ENCODE assay signal across 8 mouse cellular contexts in the genomic region with DNA sequence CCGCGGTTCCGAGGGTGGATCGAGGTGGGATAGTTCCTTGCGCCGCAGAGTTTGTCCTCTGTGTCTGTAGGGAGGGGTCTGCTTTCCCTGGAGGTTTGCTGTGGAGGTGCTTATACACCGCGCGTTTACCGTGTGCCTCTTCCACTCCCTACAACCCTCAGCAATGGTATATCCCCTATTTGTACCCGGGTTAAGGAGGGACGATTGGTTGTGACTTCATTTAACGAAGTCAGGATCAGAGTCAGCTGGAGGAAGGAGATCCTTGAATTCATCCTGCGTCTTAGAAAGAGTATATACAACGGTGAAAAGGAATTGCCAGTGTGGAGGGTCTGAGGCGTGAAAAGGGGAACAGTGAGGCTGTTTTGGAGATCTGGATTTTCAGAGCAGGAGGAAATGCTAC. TPM values are rescaled to one million over a fixed set of nuclear protein-coding genes. Genes with fewer than 3 reads are reported as not detected.
DNase-seq lines count a peak whose midpoint lies in the region; ATAC-seq and TF ChIP-seq lines count a peak whose summit lies in the region.

No protein-coding gene starts in this region.

- intact Hi-C loops in left cerebral cortex, postnatal 36 days (cut with DNase I) = no loop called here

- WGBS in lung, embryonic 14.5 days = 1% methylated on average over 16 of the region's 16 CpGs
- WGBS in embryonic facial prominence, embryonic 15.5 days = 2% methylated on average over 16 of the region's 16 CpGs
- 2% methylated on average over 16 of the region's 16 CpGs for WGBS in limb, embryonic 10.5 days
- WGBS in neural tube, embryonic 14.5 days = 3% methylated on average over 16 of the region's 16 CpGs

- no peak for TF ChIP-seq CTCF in lung, embryonic 14.5 days (IDR thresholded peaks at IDR 0.05; ENCODE audit: low read depth)

- H3K36me3 ChIP-seq in lung, embryonic 14.5 days (ENCODE audit: insufficient read depth) = peaks cover 18% of the 10 kb centered on the region; the same call in 1 of the 2 replicates
- peaks cover 18% of the 10 kb centered on the region for H3K36me3 ChIP-seq in embryonic facial prominence, embryonic 15.5 days
- H3K36me3 ChIP-seq in limb, embryonic 10.5 days = peaks cover 23% of the 10 kb centered on the region
- H3K36me3 ChIP-seq in neural tube, embryonic 14.5 days (ENCODE audit: control insufficient read depth, insufficient read depth, low read length) = peaks cover 14% of the 10 kb centered on the region

- H3K4me2 ChIP-seq in lung, embryonic 14.5 days = peak overlapping the region; percentile 96
- peak overlapping the region; percentile 95 for H3K4me2 ChIP-seq in embryonic facial prominence, embryonic 15.5 days (replicated peaks)
- peak overlapping the region; percentile 98 for H3K4me2 ChIP-seq in neural tube, embryonic 14.5 days (ENCODE audit: low read depth, low read length)

- no peaks in the 10 kb centered on the region for H3K27me3 ChIP-seq in lung, embryonic 14.5 days (ENCODE audit: insufficient read depth, low read length)
- no peaks in the 10 kb centered on the region for H3K27me3 ChIP-seq in embryonic facial prominence, embryonic 15.5 days
- no peaks in the 10 kb centered on the region for H3K27me3 ChIP-seq in limb, embryonic 10.5 days (ENCODE audit: low read depth, poor library complexity, severe bottlenecking)
- H3K27me3 ChIP-seq in neural tube, embryonic 14.5 days (ENCODE audit: control insufficient read depth, insufficient read depth, low read length) = no peaks in the 10 kb centered on the region

- DNase-seq in lung, embryonic 14.5 days = no peak
- no peak for DNase-seq in lung, adult 18-20 months
- no peak for DNase-seq in limb, embryonic 10.5 days (ENCODE audit: low spot score)
- no peak for DNase-seq in cerebellum, postnatal 25 days
- DNase-seq in T-cell, adult 2 months (ENCODE audit: low spot score) = no peak
- no peak for DNase-seq in left cerebral cortex, postnatal 36 days (ENCODE audit: low spot score in 2 of 2)

- 0 out of 2 replicates have a peak, but pooled peaks have one; percentile 4 for ATAC-seq in lung, embryonic 14.5 days (ENCODE audit: insufficient read depth)
- ATAC-seq in embryonic facial prominence, embryonic 15.5 days (ENCODE audit: insufficient number of reproducible peaks, low FRiP score, low TSS enrichment, low read depth) = peak; percentile 4; the same call in 1 of the 2 replicates
- ATAC-seq in neural tube, embryonic 14.5 days (ENCODE audit: low read depth) = peak; percentile 4; the same call in 1 of the 2 replicates

- H3K9ac ChIP-seq in lung, embryonic 14.5 days = peak overlapping the region; percentile 78
- H3K9ac ChIP-seq in embryonic facial prominence, embryonic 15.5 days = peak overlapping the region; percentile 64
- H3K9ac ChIP-seq in neural tube, embryonic 14.5 days (replicated peaks; ENCODE audit: low read depth, low read length) = peak overlapping the region; percentile 80

- peak overlapping the region; percentile 65 for H3K27ac ChIP-seq in lung, embryonic 14.5 days (ENCODE audit: low read depth)
- peak overlapping the region; percentile 59 for H3K27ac ChIP-seq in embryonic facial prominence, embryonic 15.5 days (replicated peaks)
- H3K27ac ChIP-seq in limb, embryonic 10.5 days = peak overlapping the region; percentile 81
- H3K27ac ChIP-seq in neural tube, embryonic 14.5 days (ENCODE audit: low read depth, low read length) = peak overlapping the region; percentile 80

- H3K4me1 ChIP-seq in lung, embryonic 14.5 days (ENCODE audit: insufficient read depth) = peaks cover 14% of the 10 kb centered on the region
- H3K4me1 ChIP-seq in embryonic facial prominence, embryonic 15.5 days = peaks cover 39% of the 10 kb centered on the region
- peaks cover 46% of the 10 kb centered on the region for H3K4me1 ChIP-seq in limb, embryonic 10.5 days
- peaks cover 24% of the 10 kb centered on the region for H3K4me1 ChIP-seq in neural tube, embryonic 14.5 days (ENCODE audit: control insufficient read depth, insufficient read depth, low read length)

- H3K9me3 ChIP-seq in lung, embryonic 14.5 days (ENCODE audit: low read depth, low read length) = no peaks in the 10 kb centered on the region
- H3K9me3 ChIP-seq in embryonic facial prominence, embryonic 15.5 days (replicated peaks) = no peaks in the 10 kb centered on the region
- H3K9me3 ChIP-seq in limb, embryonic 10.5 days (replicated peaks) = no peaks in the 10 kb centered on the region
- no peaks in the 10 kb centered on the region for H3K9me3 ChIP-seq in neural tube, embryonic 14.5 days (ENCODE audit: control insufficient read depth, low read length)

- peak overlapping the region; percentile 85 for H3K4me3 ChIP-seq in lung, embryonic 14.5 days (ENCODE audit: low read depth, low read length)
- H3K4me3 ChIP-seq in embryonic facial prominence, embryonic 15.5 days (replicated peaks) = peak overlapping the region; percentile 71
- H3K4me3 ChIP-seq in limb, embryonic 10.5 days = peak overlapping the region; percentile 91
- H3K4me3 ChIP-seq in neural tube, embryonic 14.5 days (ENCODE audit: low read depth, low read length) = peak overlapping the region; percentile 86

RNA-seq across cellular contexts. Expression of a gene that starts 0.4 kb away (rescaled TPM):
- polyA plus RNA-seq in lung, embryonic 14.5 days (2014; fragmentation: Nextera tagmentation; extraction: Ambion mirVana) = 43.4 and 48.0 TPM in 2 replicates
- 42.2 and 48.6 TPM in 2 replicates for polyA plus RNA-seq in embryonic facial prominence, embryonic 15.5 days (2015; fragmentation: Nextera tagmentation; extraction: Ambion mirVana)
- 74.6 and 84.6 TPM in 2 replicates for polyA plus RNA-seq in limb, embryonic 10.5 days (2016; fragmentation: Nextera tagmentation; extraction: Ambion mirVana)
- 21.4 and 34.1 TPM in 2 replicates for polyA plus RNA-seq in neural tube, embryonic 14.5 days (2014; fragmentation: Nextera tagmentation; extraction: Ambion mirVana)
- 10 to 100 TPM; 22.7 to 25.6 TPM for total RNA-seq in left cerebral cortex, postnatal 36 days (2021)

RNA-seq across cellular contexts. Expression of a gene that starts 2.9 kb away (rescaled TPM):
- 1.3 and 1.8 TPM in 2 replicates for polyA plus RNA-seq in lung, embryonic 14.5 days (2014; fragmentation: Nextera tagmentation; extraction: Ambion mirVana)
- polyA plus RNA-seq in embryonic facial prominence, embryonic 15.5 days (2015; fragmentation: Nextera tagmentation; extraction: Ambion mirVana) = 1.9 and 2.0 TPM in 2 replicates
- polyA plus RNA-seq in limb, embryonic 10.5 days (2016; fragmentation: Nextera tagmentation; extraction: Ambion mirVana) = 1.8 and 3.1 TPM in 2 replicates
- polyA plus RNA-seq in neural tube, embryonic 14.5 days (2014; fragmentation: Nextera tagmentation; extraction: Ambion mirVana) = 2.1 and 3.0 TPM in 2 replicates
- 1 to 10 TPM; 4.6 to 6.1 TPM for total RNA-seq in left cerebral cortex, postnatal 36 days (2021)

RNA-seq across cellular contexts. Expression of a gene that starts 3.0 kb away (rescaled TPM):
- polyA plus RNA-seq in lung, embryonic 14.5 days (2014; fragmentation: Nextera tagmentation; extraction: Ambion mirVana) = 45.8 and 47.9 TPM in 2 replicates
- polyA plus RNA-seq in embryonic facial prominence, embryonic 15.5 days (2015; fragmentation: Nextera tagmentation; extraction: Ambion mirVana) = 47.2 and 48.4 TPM in 2 replicates
- polyA plus RNA-seq in limb, embryonic 10.5 days (2016; fragmentation: Nextera tagmentation; extraction: Ambion mirVana) = 35.5 and 35.6 TPM in 2 replicates
- 92.5 and 108 TPM in 2 replicates for polyA plus RNA-seq in neural tube, embryonic 14.5 days (2014; fragmentation: Nextera tagmentation; extraction: Ambion mirVana)
- total RNA-seq in left cerebral cortex, postnatal 36 days (2021) = 100 to 1,000 TPM; 118 to 135 TPM

RNA-seq across cellular contexts. Expression of a gene that starts 8.7 kb away (rescaled TPM):
- polyA plus RNA-seq in lung, embryonic 14.5 days (2014; fragmentation: Nextera tagmentation; extraction: Ambion mirVana) = 4.0 and 5.9 TPM in 2 replicates
- polyA plus RNA-seq in embryonic facial prominence, embryonic 15.5 days (2015; fragmentation: Nextera tagmentation; extraction: Ambion mirVana) = 2.6 and 4.4 TPM in 2 replicates
- 3.1 and 3.5 TPM in 2 replicates for polyA plus RNA-seq in limb, embryonic 10.5 days (2016; fragmentation: Nextera tagmentation; extraction: Ambion mirVana)
- 0.62 and 0.86 TPM in 2 replicates for polyA plus RNA-seq in neural tube, embryonic 14.5 days (2014; fragmentation: Nextera tagmentation; extraction: Ambion mirVana)
- total RNA-seq in left cerebral cortex, postnatal 36 days (2021) = 10 to 100 TPM; 70.3 to 88.1 TPM

RNA-seq across cellular contexts. Expression of a gene that starts 17.9 kb away (rescaled TPM):
- polyA plus RNA-seq in lung, embryonic 14.5 days (2014; fragmentation: Nextera tagmentation; extraction: Ambion mirVana) = 3.1 and 3.4 TPM in 2 replicates
- polyA plus RNA-seq in embryonic facial prominence, embryonic 15.5 days (2015; fragmentation: Nextera tagmentation; extraction: Ambion mirVana) = 3.5 and 4.9 TPM in 2 replicates
- polyA plus RNA-seq in limb, embryonic 10.5 days (2016; fragmentation: Nextera tagmentation; extraction: Ambion mirVana) = 7.3 and 8.6 TPM in 2 replicates
- 11.5 and 12.2 TPM in 2 replicates for polyA plus RNA-seq in neural tube, embryonic 14.5 days (2014; fragmentation: Nextera tagmentation; extraction: Ambion mirVana)
- 10 to 100 TPM; 15.0 to 17.2 TPM for total RNA-seq in left cerebral cortex, postnatal 36 days (2021)
